Mouse (Mus musculus) spleen, adult 2 months (tissue): Measurements from ENCODE around the gene Loxl1. TPM values are rescaled to one million over a fixed set of nuclear protein-coding genes. Genes with fewer than 3 reads are reported as not detected.
"Not testable (repeated sequence)": the region's sequence is repeated elsewhere in the genome, so short reads cannot be mapped to it uniquely, and the experiment has no call there.

ENCODE experiments used
- DNase-seq, 2 experiments: peaks; one replicate each; pipeline versions ENCODE4 v3.0.0 to v3.0.0-alpha.2; 2012 to 2021; ENCODE audit warnings: low spot score in 2 of 2, low read depth in 1 of 2
- H3K27ac ChIP-seq: fragments of 200-500 bp; 2 replicates; pipeline ENCODE4 v1.5.1; 2012; ENCODE audit warnings: low read length, inconsistent platforms; ENCODE audit not compliant: insufficient read depth
- H3K27me3 ChIP-seq: fragments of 200-500 bp; 2 replicates; pipeline ENCODE4 v1.6.1; 2012; ENCODE audit warnings: mild to moderate bottlenecking, moderate library complexity, low read length, inconsistent platforms; ENCODE audit not compliant: control insufficient read depth, insufficient read depth
- H3K36me3 ChIP-seq: fragments of 200-500 bp; 2 replicates; pipeline ENCODE4 v1.6.1; 2012; ENCODE audit warnings: mild to moderate bottlenecking, low read length, inconsistent platforms; ENCODE audit not compliant: control insufficient read depth, insufficient read depth
- H3K4me1 ChIP-seq: fragments of 200-500 bp; 2 replicates; pipeline ENCODE4 v1.6.1; 2011; ENCODE audit warnings: inconsistent platforms; ENCODE audit not compliant: control insufficient read depth, insufficient read depth, insufficient read length
- H3K4me3 ChIP-seq: fragments of 200-500 bp; 2 replicates; pipeline ENCODE4 v1.5.1; 2011; ENCODE audit warnings: mild to moderate bottlenecking, inconsistent platforms; ENCODE audit not compliant: insufficient read depth, insufficient read length; ENCODE audit errors: extremely low read depth
- CTCF ChIP-seq: fragments of 200-500 bp; IDR thresholded peaks from 2 replicates; pipeline ENCODE4 v1.5.1; 2011; ENCODE audit warnings: mild to moderate bottlenecking, inconsistent platforms; ENCODE audit not compliant: insufficient read depth, insufficient read length, insufficient replicate concordance; ENCODE audit errors: extremely low read depth
- POLR2A ChIP-seq: fragments of 200-500 bp; IDR thresholded peaks from 2 replicates; pipeline ENCODE4 v1.6.1; 2011; ENCODE audit warnings: low read depth, low read length, inconsistent platforms
- WGBS: fragments of 180-500 bp; shearing (Covaris S2); methylation state at CpG from one replicate; pipeline ENCODE4 v1.1.7; 2018; 5-methylcytosine and 5-hydroxymethylcytosine counted together
- polyA plus RNA-seq: library from polyadenylated mRNA; depleted of rRNA; stranded (reverse); fragments of >200 nt; gene quantifications from 2 replicates; pipeline ENCODE4 v1.2.3, GENCODE M21; 2012

Loxl1 gene
- polyA plus RNA-seq, 1 experiment, result 29.5 TPM

- Histone ChIP-seq H3K27ac (peak overlapping the region; percentile 93), H3K4me3 (no peak overlapping the region), H3K36me3 (no peaks in the 10 kb centered on the region), H3K27me3 (no peaks in the 10 kb centered on the region), H3K4me1 (peaks cover 32% of the 10 kb centered on the region; the same call in 1 of the 2 replicates)
- DNase-seq, result no peak
- 84% methylated on average over 7 of the region's 7 CpGs for WGBS
- TF ChIP-seq CTCF (no peak), POLR2A (no peak)
Measured at GRCm38 (mm10) chr9:58274101-58274604, 38.8 kb downstream of the Loxl1 start.

- Histone ChIP-seq H3K36me3 (no peaks in the 10 kb centered on the region), H3K27ac (peak overlapping the region; percentile 93), H3K27me3 (no peaks in the 10 kb centered on the region), H3K4me1 (peaks cover 36% of the 10 kb centered on the region; the same call in 1 of the 2 replicates), H3K4me3 (no peak overlapping the region)
- no peak for TF ChIP-seq POLR2A
- TF ChIP-seq CTCF, result no peak
- 38% methylated on average over 9 of the region's 9 CpGs for WGBS
- peak in 1 of 2 experiments; percentile 56 for DNase-seq
Measured at GRCm38 (mm10) chr9:58272855-58273254, 40.1 kb downstream of the Loxl1 start.

DNA sequence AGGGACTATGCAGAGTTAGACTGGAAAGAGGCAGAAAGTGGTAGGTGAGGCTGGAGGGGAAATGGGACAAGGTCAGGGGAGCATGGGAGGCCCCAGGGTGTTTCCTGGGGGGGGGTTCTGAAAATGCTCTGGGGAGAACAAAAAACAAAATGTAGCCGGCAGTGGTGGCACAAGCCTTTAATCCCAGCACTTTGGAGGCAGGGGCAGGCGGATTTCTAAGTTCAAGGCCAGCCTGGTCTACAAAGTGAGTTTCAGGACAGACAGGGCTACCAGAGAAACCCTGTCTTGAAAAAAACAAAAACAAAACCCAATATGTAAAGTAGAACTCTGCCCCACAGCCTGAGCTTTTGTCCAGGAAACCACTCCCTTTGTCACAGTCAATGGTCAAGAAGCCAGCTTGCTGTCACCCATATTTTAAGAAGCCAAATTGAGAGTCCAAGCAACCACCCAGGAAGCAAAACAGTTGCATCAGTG, 40.9 kb downstream of the Loxl1 start:
- 53% methylated on average over 2 of the region's 2 CpGs for WGBS
- DNase-seq, result peak; percentile 54 to 57
- TF ChIP-seq CTCF (no peak), POLR2A (no peak)
- Histone ChIP-seq H3K27me3 (no peaks in the 10 kb centered on the region), H3K4me3 (no peak overlapping the region), H3K4me1 (peaks cover 36% of the 10 kb centered on the region; the same call in 1 of the 2 replicates), H3K36me3 (no peaks in the 10 kb centered on the region), H3K27ac (peak overlapping the region; percentile 93)

DNA sequence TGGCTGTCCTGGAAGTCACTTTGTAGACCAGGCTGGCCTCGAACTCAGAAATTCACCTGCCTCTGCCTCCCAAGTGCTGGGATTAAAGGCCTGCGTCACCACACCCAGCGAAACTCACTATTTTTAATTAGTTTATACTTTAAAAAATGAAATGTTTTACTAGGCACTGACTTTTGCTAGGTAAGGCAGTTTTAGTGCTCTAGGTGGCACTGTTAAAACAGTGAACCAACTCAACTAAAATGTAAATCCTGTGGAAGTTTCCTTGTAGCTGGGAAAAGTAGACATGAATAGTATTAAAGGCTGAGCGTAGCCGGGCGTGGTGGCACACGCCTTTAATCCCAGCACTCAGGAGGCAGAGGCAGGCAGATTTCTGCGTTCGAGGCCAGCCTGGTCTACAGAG, 41.4 kb downstream of the Loxl1 start:
- Histone ChIP-seq H3K4me1 (peaks cover 42% of the 10 kb centered on the region; the same call in 1 of the 2 replicates), H3K27ac (peak overlapping the region; percentile 93)
- H3K36me3 ChIP-seq, H3K4me3 ChIP-seq, H3K27me3 ChIP-seq, DNase-seq: not testable (repeated sequence)
- 53% methylated on average over 9 of the region's 9 CpGs for WGBS

GRCm38 (mm10) chr9:58271109-58271508, 41.9 kb downstream of the Loxl1 start:
- Histone ChIP-seq H3K4me3 (no peak overlapping the region), H3K4me1 (peaks cover 43% of the 10 kb centered on the region; the same call in 1 of the 2 replicates), H3K27ac (peak overlapping the region; percentile 93), H3K36me3 (no peaks in the 10 kb centered on the region), H3K27me3 (no peaks in the 10 kb centered on the region)
- DNase-seq, result peak; percentile 71 to 83
- no peak for TF ChIP-seq POLR2A
- TF ChIP-seq CTCF, result no peak
- WGBS, result 16% methylated on average over 3 of the region's 3 CpGs

GRCm38 (mm10) chr9:58270081-58270480, 42.9 kb downstream of the Loxl1 start:
- no peaks in the 10 kb centered on the region for H3K27me3 ChIP-seq
- H3K36me3 ChIP-seq, result no peaks in the 10 kb centered on the region
- no peak for DNase-seq
- 81% methylated on average over 3 of the region's 3 CpGs for WGBS
- H3K4me3 ChIP-seq, result no peak overlapping the region
- no peak for TF ChIP-seq POLR2A
- TF ChIP-seq CTCF, result no peak
- H3K27ac ChIP-seq, result peak overlapping the region; percentile 54; the same call in 1 of the 2 replicates
- H3K4me1 ChIP-seq, result peaks cover 46% of the 10 kb centered on the region

DNA sequence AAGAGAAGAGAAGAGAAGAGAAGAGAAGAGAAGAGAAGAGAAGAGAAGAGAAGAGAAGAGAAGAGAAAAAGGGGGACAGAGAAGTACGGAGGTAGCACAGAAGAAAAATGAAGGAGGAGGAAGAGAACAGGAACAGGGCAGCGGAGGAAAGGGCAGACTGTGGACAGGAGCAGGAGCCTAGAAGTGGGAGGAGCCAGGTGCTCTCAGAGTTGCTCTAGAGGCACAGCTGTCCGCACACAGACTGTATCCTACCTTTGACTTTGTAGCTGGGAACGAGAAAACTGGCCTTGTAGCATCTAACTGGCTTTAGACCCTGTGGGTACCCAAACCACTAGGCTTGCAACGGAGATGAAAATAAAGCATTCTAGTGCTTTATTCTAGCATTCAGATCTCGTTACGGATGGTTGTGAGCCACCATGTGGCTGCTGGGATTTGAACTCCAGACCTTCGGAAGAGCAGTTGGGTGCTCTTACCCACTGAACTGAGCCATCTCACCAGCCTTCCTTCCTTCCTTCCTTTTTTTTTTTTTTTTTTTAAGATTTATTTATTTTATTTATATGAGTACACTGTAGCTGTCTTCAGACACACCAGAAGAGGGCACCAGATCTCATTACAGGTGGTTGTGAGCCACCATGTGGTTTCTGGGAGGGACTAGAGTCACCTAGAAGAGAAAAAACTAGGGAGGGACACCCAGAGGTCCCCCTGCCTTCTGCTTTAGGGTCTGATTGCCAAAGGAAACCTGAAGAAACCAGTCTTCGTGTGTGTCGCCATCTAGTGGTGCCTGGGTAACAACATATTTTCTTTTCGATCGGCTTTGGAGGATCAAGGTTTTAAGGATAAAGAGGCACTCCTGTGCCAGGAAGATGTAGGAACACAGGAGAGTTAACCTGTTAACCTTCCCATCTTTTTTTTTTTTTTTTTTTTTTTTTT, 44.3 kb downstream of the Loxl1 start:
- no peaks in the 10 kb centered on the region for H3K27me3 ChIP-seq
- peak; percentile 48; the same call in 1 of the 2 replicates for TF ChIP-seq CTCF
- no peak for TF ChIP-seq POLR2A
- H3K36me3 ChIP-seq, result no peaks in the 10 kb centered on the region
- H3K27ac ChIP-seq, result peak overlapping the region; percentile 36
- peaks cover 37% of the 10 kb centered on the region for H3K4me1 ChIP-seq
- DNase-seq, result peak; percentile 71 to 80
- H3K4me3 ChIP-seq, result no peak overlapping the region
- WGBS, result 39% methylated on average over 12 of the region's 12 CpGs
